Mouse (Mus musculus) embryonic facial prominence, embryonic 12.5 days (tissue): ENCODE measurements around the gene Stim1. TPM values are rescaled to one million over a fixed set of nuclear protein-coding genes. Genes with fewer than 3 reads are reported as not detected.

Source experiments
- ATAC-seq: fragments of 200-750 bp; cut with Nextera tagmentation; 2 replicates; pipeline ENCODE4 v1.8.0; 2017; ENCODE audit not compliant: insufficient number of reproducible peaks, insufficient read depth, low FRiP score, low TSS enrichment
- H3K27ac ChIP-seq: fragments of 300-500 bp; sonication (generic); 2 replicates; pipeline ENCODE4 v1.5.1; 2016; ENCODE audit warnings: mild to moderate bottlenecking
- H3K27me3 ChIP-seq: fragments of 300-500 bp; sonication (generic); 2 replicates; pipeline ENCODE4 v1.6.1; 2016; ENCODE audit warnings: mild to moderate bottlenecking, moderate library complexity
- H3K36me3 ChIP-seq: fragments of 300-500 bp; sonication (generic); 2 replicates; pipeline ENCODE4 v1.6.1; 2016; ENCODE audit warnings: mild to moderate bottlenecking
- H3K4me1 ChIP-seq: fragments of 300-500 bp; sonication (generic); 2 replicates; pipeline ENCODE4 v1.6.1; 2016
- H3K4me2 ChIP-seq: fragments of 300-500 bp; sonication (generic); replicated peaks from 2 replicates; pipeline ENCODE4 v1.6.1; 2016; ENCODE audit warnings: mild to moderate bottlenecking, moderate library complexity
- H3K4me3 ChIP-seq: fragments of 300-500 bp; sonication (generic); 2 replicates; pipeline ENCODE4 v1.5.1; 2016; ENCODE audit warnings: mild to moderate bottlenecking
- H3K9ac ChIP-seq: fragments of 300-500 bp; sonication (generic); 2 replicates; pipeline ENCODE4 v1.6.1; 2016; ENCODE audit warnings: mild to moderate bottlenecking, moderate library complexity
- H3K9me3 ChIP-seq: fragments of 300-500 bp; sonication (generic); 2 replicates; pipeline ENCODE4 v1.6.1; 2016; ENCODE audit warnings: mild to moderate bottlenecking, moderate library complexity
- WGBS: fragments of 180-500 bp; shearing (Covaris S2); methylation state at CpG from one replicate; pipeline ENCODE4 v1.1.7; 2016; 5-methylcytosine and 5-hydroxymethylcytosine counted together
- polyA plus RNA-seq: library from polyadenylated mRNA; unstranded; fragments of >200 nt; fragmentation: Nextera tagmentation; extraction: Ambion mirVana; gene quantifications from 2 replicates; pipeline ENCODE4 v1.2.1, GENCODE M21; 2016

Gene Stim1
- polyA plus RNA-seq, result 24.6 and 25.0 TPM in 2 replicates

DNA sequence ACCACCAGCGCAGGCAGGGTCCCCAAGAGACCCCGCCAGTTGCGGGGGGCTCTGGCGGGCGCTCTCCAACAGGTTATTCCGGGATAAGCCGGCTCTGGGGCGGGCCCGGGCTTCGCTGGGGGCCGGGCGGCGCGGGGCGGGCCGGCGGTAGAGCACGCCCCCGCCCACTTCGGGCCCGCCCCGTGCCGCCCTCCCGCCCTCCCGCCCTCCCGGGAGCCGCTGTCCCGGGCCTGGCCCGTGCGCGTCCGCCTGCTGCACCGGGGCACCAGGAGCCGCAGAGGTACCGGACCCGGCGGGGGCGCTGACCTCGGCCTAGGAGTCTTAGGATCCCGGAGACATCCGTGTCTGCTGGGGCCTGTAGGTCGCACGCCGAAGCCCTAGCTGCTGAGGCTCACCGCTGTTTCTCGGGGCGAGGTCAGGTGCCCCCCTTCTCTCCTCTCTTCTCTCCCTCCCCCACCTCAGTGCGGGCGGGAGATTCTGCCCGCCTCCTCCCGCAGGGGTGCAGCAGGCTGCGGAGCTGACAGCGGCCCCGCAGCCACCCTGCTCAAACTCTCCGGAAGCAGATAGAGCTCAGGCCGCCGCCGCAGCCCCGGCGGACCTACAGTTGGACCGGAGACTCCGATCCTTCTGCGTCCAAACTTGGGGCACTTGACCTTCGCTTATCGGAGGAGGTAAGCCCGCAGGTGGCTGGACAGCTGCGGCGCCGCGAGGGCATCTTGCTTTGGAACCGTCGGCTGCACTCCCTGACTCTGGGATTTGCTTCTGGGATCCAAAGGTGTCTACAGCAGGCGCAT, at the start of gene Stim1:
Gene Stim1, plus strand, starts transcription at position 206 of the 794 bp plus-strand sequence.
- Histone ChIP-seq H3K27me3 (0 out of 2 replicates have a peak, but pooled peaks cover 4% of the 10 kb centered on the region), H3K4me1 (0 out of 2 replicates have a peak, but pooled peaks cover 7% of the 10 kb centered on the region), H3K9ac (peak within 1 kb of the TSS; percentile 58), H3K4me2 (peak within 1 kb of the TSS; percentile 90), H3K4me3 (peak within 1 kb of the TSS; percentile 73), H3K9me3 (no peaks in the 10 kb centered on the region), H3K27ac (peak within 1 kb of the TSS; percentile 33), H3K36me3 (no peaks in the 10 kb centered on the region)
- under 1% methylated on average over 69 of the region's 73 CpGs for WGBS
- ATAC-seq, result peak; percentile 88

DNA sequence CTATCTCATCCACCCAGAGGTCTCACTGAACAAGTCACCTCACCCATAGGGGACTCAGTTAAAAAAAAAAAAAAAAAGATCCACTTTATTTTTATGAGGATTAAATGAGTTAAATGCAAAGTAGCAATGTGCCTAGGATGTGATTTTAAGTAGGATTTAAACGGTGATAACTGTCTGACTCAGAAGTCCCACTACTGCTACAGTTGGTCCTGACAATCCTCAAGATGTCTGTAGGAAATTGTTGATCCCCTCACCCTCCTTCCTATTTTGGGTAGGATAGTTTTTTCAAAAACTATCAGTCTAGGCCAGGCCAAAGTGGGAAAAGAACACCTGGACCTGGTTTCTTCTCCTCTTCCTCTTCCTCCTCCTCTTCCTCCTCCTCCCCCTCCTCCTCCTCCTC, 45.7 kb upstream of the Stim1 start:
- Histone ChIP-seq H3K27me3 (no peaks in the 10 kb centered on the region), H3K4me3 (peak overlapping the region; percentile 63), H3K4me1 (no peaks in the 10 kb centered on the region), H3K9me3 (no peaks in the 10 kb centered on the region), H3K4me2 (peak overlapping the region; percentile 64), H3K36me3 (0 out of 2 replicates have a peak, but pooled peaks cover 5% of the 10 kb centered on the region), H3K27ac (peak overlapping the region; percentile 50; the same call in 1 of the 2 replicates), H3K9ac (peak overlapping the region; percentile 40; the same call in 1 of the 2 replicates)
- 45% methylated on average over 1 of the region's 1 CpGs for WGBS
- ATAC-seq, result no peak

DNA sequence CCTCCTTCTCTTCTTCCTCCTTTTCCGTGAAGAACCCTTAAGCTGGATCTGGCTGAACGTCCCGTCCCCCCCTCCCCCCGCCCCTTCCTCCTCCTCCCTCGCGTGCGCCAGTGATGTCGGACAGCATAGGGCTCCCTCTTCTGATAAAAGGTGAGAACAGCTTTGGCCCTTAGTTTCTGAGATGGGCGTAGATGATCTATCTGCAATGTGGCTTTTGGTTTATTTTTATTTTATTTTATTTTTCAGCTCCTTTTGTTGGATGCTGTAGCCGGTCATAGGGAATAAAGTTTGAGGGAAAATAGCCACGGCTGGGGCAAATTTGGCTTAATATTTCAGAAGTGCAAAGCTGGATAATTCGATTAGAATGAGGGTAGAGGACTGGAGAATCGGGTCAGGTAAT, 45.3 kb upstream of the Stim1 start:
- Histone ChIP-seq H3K4me1 (no peaks in the 10 kb centered on the region), H3K27me3 (no peaks in the 10 kb centered on the region), H3K36me3 (0 out of 2 replicates have a peak, but pooled peaks cover 5% of the 10 kb centered on the region), H3K27ac (peak overlapping the region; percentile 75; the same call in 1 of the 2 replicates), H3K9ac (peak overlapping the region; percentile 60; the same call in 1 of the 2 replicates), H3K4me2 (peak overlapping the region; percentile 64), H3K4me3 (peak overlapping the region; percentile 63), H3K9me3 (no peaks in the 10 kb centered on the region)
- under 1% methylated on average over 10 of the region's 13 CpGs for WGBS
- ATAC-seq, result peak; percentile 62; the same call in 1 of the 2 replicates

DNA sequence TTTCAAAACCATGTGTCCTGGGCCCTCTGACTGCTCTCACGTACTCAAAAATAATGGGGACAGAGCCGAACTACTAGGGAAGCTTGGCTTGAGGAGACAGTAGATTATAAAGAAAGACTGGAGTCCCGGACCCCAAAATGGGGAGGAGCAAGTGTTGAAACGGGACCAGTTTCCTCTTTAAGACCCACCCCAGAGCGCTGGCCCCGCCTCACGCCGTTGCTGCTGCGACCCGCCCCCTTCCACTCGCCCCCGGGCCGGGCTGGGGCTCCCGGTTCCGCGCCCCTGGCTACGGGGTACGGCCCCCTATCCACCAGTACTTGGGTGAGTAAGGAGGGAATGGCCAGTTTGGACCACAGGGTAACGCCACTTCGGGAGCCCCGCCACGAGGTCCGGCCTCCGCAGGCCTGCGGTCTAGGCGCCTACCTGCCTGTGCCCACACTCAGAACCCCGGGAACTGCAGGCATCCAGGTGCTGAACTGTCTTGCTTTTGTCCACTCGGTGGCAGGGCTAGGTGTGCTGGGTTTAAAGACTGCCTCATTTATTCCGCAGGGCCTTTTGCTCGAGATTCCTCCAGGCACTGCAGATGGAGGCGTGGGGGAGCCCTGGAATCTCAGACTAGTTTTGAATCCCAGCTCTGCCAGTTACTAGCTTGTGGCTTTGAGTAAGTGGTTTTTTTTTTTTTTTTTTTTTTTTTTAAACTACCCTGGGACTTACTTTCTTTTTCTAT, 44.6 kb upstream of the Stim1 start:
- H3K27ac ChIP-seq, result peak overlapping the region; percentile 75
- 0 out of 2 replicates have a peak, but pooled peaks cover 5% of the 10 kb centered on the region for H3K36me3 ChIP-seq
- peak overlapping the region; percentile 60 for H3K9ac ChIP-seq
- peak overlapping the region; percentile 63 for H3K4me3 ChIP-seq
- H3K9me3 ChIP-seq, result no peaks in the 10 kb centered on the region
- H3K4me2 ChIP-seq, result peak overlapping the region; percentile 64
- under 1% methylated on average over 31 of the region's 31 CpGs for WGBS
- H3K4me1 ChIP-seq, result no peaks in the 10 kb centered on the region
- H3K27me3 ChIP-seq, result no peaks in the 10 kb centered on the region
- peak; percentile 85 for ATAC-seq

GRCm38 (mm10) chr7:102223883-102224738, 43.5 kb upstream of the Stim1 start:
- Histone ChIP-seq H3K36me3 (peaks cover 13% of the 10 kb centered on the region), H3K9me3 (no peaks in the 10 kb centered on the region), H3K4me1 (no peaks in the 10 kb centered on the region), H3K4me2 (peak overlapping the region; percentile 64; the same call in 1 of the 2 replicates), H3K27me3 (no peaks in the 10 kb centered on the region), H3K9ac (no peak overlapping the region), H3K4me3 (no peak overlapping the region), H3K27ac (no peak overlapping the region)
- 83% methylated on average over 5 of the region's 5 CpGs for WGBS
- no peak for ATAC-seq

DNA sequence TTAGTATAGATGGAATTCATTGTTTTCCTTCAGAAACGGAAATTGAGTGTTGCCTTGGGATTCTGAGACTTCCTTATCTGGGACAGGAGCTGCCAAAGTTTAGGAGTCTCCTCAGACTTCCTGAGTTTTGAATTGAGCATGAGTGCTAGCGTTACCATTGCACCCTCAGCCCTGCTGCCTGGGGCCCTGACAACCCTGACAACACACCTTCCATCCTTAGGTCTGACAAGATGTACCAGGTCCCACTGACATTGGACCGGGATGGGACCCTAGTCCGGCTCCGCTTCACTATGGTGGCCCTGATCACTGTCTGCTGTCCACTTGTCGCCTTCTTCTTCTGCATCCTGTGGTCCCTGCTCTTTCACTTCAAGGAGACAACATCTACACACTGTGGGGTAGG, 41.6 kb upstream of the Stim1 start:
- no peaks in the 10 kb centered on the region for H3K4me1 ChIP-seq
- H3K27ac ChIP-seq, result no peak overlapping the region
- no peak for ATAC-seq
- WGBS, result 91% methylated on average over 6 of the region's 6 CpGs
- H3K27me3 ChIP-seq, result no peaks in the 10 kb centered on the region
- H3K9ac ChIP-seq, result no peak overlapping the region
- H3K9me3 ChIP-seq, result no peaks in the 10 kb centered on the region
- H3K36me3 ChIP-seq, result peaks cover 28% of the 10 kb centered on the region
- H3K4me2 ChIP-seq, result no peak overlapping the region
- H3K4me3 ChIP-seq, result no peak overlapping the region

DNA sequence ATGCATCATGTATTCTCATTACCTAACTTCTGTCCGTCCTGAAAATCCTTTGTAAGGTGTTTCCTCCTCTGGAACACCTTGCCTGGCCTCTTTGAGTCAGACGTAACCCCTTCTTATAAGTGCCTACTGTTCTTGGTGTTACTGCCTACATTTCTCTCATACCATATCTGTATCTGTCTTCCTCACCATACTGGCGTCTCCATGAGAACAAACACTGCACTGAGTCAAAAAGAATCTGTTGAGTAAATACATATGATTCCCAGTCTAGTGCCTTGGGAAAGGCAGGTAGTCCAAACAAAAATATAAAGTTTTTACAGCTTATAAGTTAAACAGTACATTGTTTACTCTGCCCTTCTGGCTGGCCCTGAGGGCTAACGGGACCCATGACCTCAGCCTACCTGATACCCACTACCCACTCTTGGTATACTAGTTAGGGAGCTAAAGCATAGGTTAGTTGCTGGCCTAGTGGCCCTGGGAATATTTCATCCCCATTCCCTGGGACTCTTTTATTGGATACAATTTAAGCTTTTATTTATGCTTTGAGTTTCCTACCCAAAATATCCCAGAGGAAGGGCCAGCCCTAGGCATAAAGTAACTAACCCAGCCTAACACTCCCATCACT, 39.4 kb upstream of the Stim1 start:
- Histone ChIP-seq H3K9me3 (no peaks in the 10 kb centered on the region), H3K27me3 (no peaks in the 10 kb centered on the region), H3K36me3 (peaks cover 38% of the 10 kb centered on the region), H3K27ac (no peak overlapping the region), H3K4me1 (no peaks in the 10 kb centered on the region), H3K4me3 (no peak overlapping the region), H3K4me2 (no peak overlapping the region), H3K9ac (no peak overlapping the region)
- WGBS, result 87% methylated on average over 4 of the region's 4 CpGs
- ATAC-seq, result no peak

GRCm38 (mm10) chr7:102229814-102230213, 37.8 kb upstream of the Stim1 start:
- Histone ChIP-seq H3K27ac (no peak overlapping the region), H3K9me3 (no peaks in the 10 kb centered on the region), H3K9ac (no peak overlapping the region), H3K4me2 (no peak overlapping the region), H3K4me3 (no peak overlapping the region), H3K27me3 (no peaks in the 10 kb centered on the region), H3K4me1 (no peaks in the 10 kb centered on the region), H3K36me3 (peaks cover 45% of the 10 kb centered on the region)
- 92% methylated on average over 6 of the region's 6 CpGs for WGBS
- ATAC-seq, result no peak

- no peak for ATAC-seq
- H3K36me3 ChIP-seq, result peaks cover 64% of the 10 kb centered on the region
- H3K9ac ChIP-seq, result no peak overlapping the region
- H3K4me1 ChIP-seq, result no peaks in the 10 kb centered on the region
- no peaks in the 10 kb centered on the region for H3K9me3 ChIP-seq
- no peak overlapping the region for H3K4me3 ChIP-seq
- WGBS, result 86% methylated on average over 4 of the region's 4 CpGs
- no peaks in the 10 kb centered on the region for H3K27me3 ChIP-seq
- no peak overlapping the region for H3K4me2 ChIP-seq
- no peak overlapping the region for H3K27ac ChIP-seq
Measured at GRCm38 (mm10) chr7:102233059-102233458, 34.5 kb upstream of the Stim1 start.

GRCm38 (mm10) chr7:102238686-102239286, 28.8 kb upstream of the Stim1 start:
- no peak for ATAC-seq
- Histone ChIP-seq H3K27me3 (no peaks in the 10 kb centered on the region), H3K4me3 (no peak overlapping the region), H3K4me2 (no peak overlapping the region), H3K9me3 (no peaks in the 10 kb centered on the region), H3K4me1 (no peaks in the 10 kb centered on the region), H3K36me3 (peaks cover 65% of the 10 kb centered on the region), H3K27ac (no peak overlapping the region), H3K9ac (no peak overlapping the region)
- WGBS, result 88% methylated on average over 8 of the region's 8 CpGs
